Mouse (Mus musculus): ENCODE measurements around the gene Palld. TPM values are rescaled to one million over a fixed set of nuclear protein-coding genes. Genes with fewer than 3 reads are reported as not detected.
A peak's percentile ranks its signal among the peaks of the same experiment; 100 is the strongest.

The Palld gene
- polyA plus RNA-seq, 1 experiment = 63.6 TPM

- peak overlapping the region; percentile 98; the same call in 1 of the 2 replicates for H3K4me3 ChIP-seq (ENCODE audit: low read depth, low read length)
- TF ChIP-seq CTCF (IDR thresholded peaks at IDR 0.05; ENCODE audit: low read depth, low read length) = no peak
- TF ChIP-seq POLR2A (IDR thresholded peaks at IDR 0.05; ENCODE audit: insufficient read depth, low read length) = no peak
- TF ChIP-seq EP300 (IDR thresholded peaks at IDR 0.05; ENCODE audit: insufficient read depth, low read depth, low read length) = no peak
- H3K9ac ChIP-seq (ENCODE audit: low read depth, poor library complexity, severe bottlenecking) = no peak overlapping the region
- no peaks in the 10 kb centered on the region for H3K4me1 ChIP-seq (ENCODE audit: control insufficient read depth, insufficient read depth, low read length)
- H3K27me3 ChIP-seq (ENCODE audit: control insufficient read depth, insufficient read depth, low read length, poor library complexity, severe bottlenecking) = no peaks in the 10 kb centered on the region
- no peaks in the 10 kb centered on the region for H3K36me3 ChIP-seq (ENCODE audit: control insufficient read depth, insufficient read depth, low read length, poor library complexity, severe bottlenecking)
- no peak overlapping the region for H3K27ac ChIP-seq (ENCODE audit: insufficient read depth, low read length)
- H3K9me3 ChIP-seq (replicated peaks; ENCODE audit: control insufficient read depth, insufficient read depth, low read length, poor library complexity, severe bottlenecking) = no peaks in the 10 kb centered on the region
Observed at GRCm38 (mm10) chr8:61486923-61487529, 415.5 kb downstream of the Palld start.

- H3K27me3 ChIP-seq (ENCODE audit: control insufficient read depth, insufficient read depth, low read length, poor library complexity, severe bottlenecking) = no peaks in the 10 kb centered on the region
- no peak overlapping the region for H3K27ac ChIP-seq (ENCODE audit: insufficient read depth, low read length)
- H3K4me1 ChIP-seq (ENCODE audit: control insufficient read depth, insufficient read depth, low read length) = no peaks in the 10 kb centered on the region
- no peak overlapping the region for H3K4me3 ChIP-seq (ENCODE audit: low read depth, low read length)
- H3K9me3 ChIP-seq (replicated peaks; ENCODE audit: control insufficient read depth, insufficient read depth, low read length, poor library complexity, severe bottlenecking) = no peaks in the 10 kb centered on the region
- TF ChIP-seq EP300 (IDR thresholded peaks at IDR 0.05; ENCODE audit: insufficient read depth, low read depth, low read length) (no peak), CTCF (IDR thresholded peaks at IDR 0.05; ENCODE audit: low read depth, low read length) (no peak), POLR2A (IDR thresholded peaks at IDR 0.05; ENCODE audit: insufficient read depth, low read length) (no peak)
- H3K36me3 ChIP-seq (ENCODE audit: control insufficient read depth, insufficient read depth, low read length, poor library complexity, severe bottlenecking) = no peaks in the 10 kb centered on the region
- no peak overlapping the region for H3K9ac ChIP-seq (ENCODE audit: low read depth, poor library complexity, severe bottlenecking)
Observed at GRCm38 (mm10) chr8:61480260-61480967, 422.1 kb downstream of the Palld start.

- H3K4me3 ChIP-seq (ENCODE audit: low read depth, low read length) = no peak overlapping the region
- H3K4me1 ChIP-seq (ENCODE audit: control insufficient read depth, insufficient read depth, low read length) = no peaks in the 10 kb centered on the region
- 0 out of 2 replicates have a peak, but pooled peaks have one; percentile 14 for TF ChIP-seq EP300 (IDR thresholded peaks at IDR 0.05; ENCODE audit: insufficient read depth, low read depth, low read length)
- peak; percentile 80 for TF ChIP-seq CTCF (IDR thresholded peaks at IDR 0.05; ENCODE audit: low read depth, low read length)
- TF ChIP-seq POLR2A (IDR thresholded peaks at IDR 0.05; ENCODE audit: insufficient read depth, low read length) = no peak
- no peaks in the 10 kb centered on the region for H3K36me3 ChIP-seq (ENCODE audit: control insufficient read depth, insufficient read depth, low read length, poor library complexity, severe bottlenecking)
- H3K9ac ChIP-seq (ENCODE audit: low read depth, poor library complexity, severe bottlenecking) = no peak overlapping the region
- no peaks in the 10 kb centered on the region for H3K9me3 ChIP-seq (replicated peaks; ENCODE audit: control insufficient read depth, insufficient read depth, low read length, poor library complexity, severe bottlenecking)
- no peaks in the 10 kb centered on the region for H3K27me3 ChIP-seq (ENCODE audit: control insufficient read depth, insufficient read depth, low read length, poor library complexity, severe bottlenecking)
- no peak overlapping the region for H3K27ac ChIP-seq (ENCODE audit: insufficient read depth, low read length)
Observed at GRCm38 (mm10) chr8:61479506-61480214, 422.8 kb downstream of the Palld start.

- Histone ChIP-seq H3K27me3 (ENCODE audit: control insufficient read depth, insufficient read depth, low read length, poor library complexity, severe bottlenecking) (no peaks in the 10 kb centered on the region), H3K9me3 (replicated peaks; ENCODE audit: control insufficient read depth, insufficient read depth, low read length, poor library complexity, severe bottlenecking) (no peaks in the 10 kb centered on the region), H3K27ac (ENCODE audit: insufficient read depth, low read length) (no peak overlapping the region), H3K9ac (ENCODE audit: low read depth, poor library complexity, severe bottlenecking) (no peak overlapping the region), H3K4me3 (ENCODE audit: low read depth, low read length) (no peak overlapping the region), H3K4me1 (ENCODE audit: control insufficient read depth, insufficient read depth, low read length) (no peaks in the 10 kb centered on the region), H3K36me3 (ENCODE audit: control insufficient read depth, insufficient read depth, low read length, poor library complexity, severe bottlenecking) (no peaks in the 10 kb centered on the region)
- TF ChIP-seq CTCF (IDR thresholded peaks at IDR 0.05; ENCODE audit: low read depth, low read length) = no peak
Observed at GRCm38 (mm10) chr8:61478793-61479192, 423.7 kb downstream of the Palld start.

- Histone ChIP-seq H3K27me3 (ENCODE audit: control insufficient read depth, insufficient read depth, low read length, poor library complexity, severe bottlenecking) (no peaks in the 10 kb centered on the region), H3K27ac (ENCODE audit: insufficient read depth, low read length) (no peak overlapping the region), H3K9ac (ENCODE audit: low read depth, poor library complexity, severe bottlenecking) (no peak overlapping the region), H3K36me3 (ENCODE audit: control insufficient read depth, insufficient read depth, low read length, poor library complexity, severe bottlenecking) (no peaks in the 10 kb centered on the region), H3K9me3 (replicated peaks; ENCODE audit: control insufficient read depth, insufficient read depth, low read length, poor library complexity, severe bottlenecking) (no peaks in the 10 kb centered on the region), H3K4me3 (ENCODE audit: low read depth, low read length) (no peak overlapping the region), H3K4me1 (ENCODE audit: control insufficient read depth, insufficient read depth, low read length) (no peaks in the 10 kb centered on the region)
- TF ChIP-seq CTCF (IDR thresholded peaks at IDR 0.05; ENCODE audit: low read depth, low read length) (no peak), EP300 (IDR thresholded peaks at IDR 0.05; ENCODE audit: insufficient read depth, low read depth, low read length) (no peak), POLR2A (IDR thresholded peaks at IDR 0.05; ENCODE audit: insufficient read depth, low read length) (no peak)
Observed at GRCm38 (mm10) chr8:61478150-61478549, 424.3 kb downstream of the Palld start.

- no peak overlapping the region for H3K27ac ChIP-seq (ENCODE audit: insufficient read depth, low read length)
- H3K4me3 ChIP-seq (ENCODE audit: low read depth, low read length) = no peak overlapping the region
Observed at GRCm38 (mm10) chr8:61476160-61476559, 426.3 kb downstream of the Palld start.

More at GRCm38 (mm10) chr8:61476160-61476559, 426.3 kb downstream of the Palld start:
- Histone ChIP-seq H3K36me3 (ENCODE audit: control insufficient read depth, insufficient read depth, low read length, poor library complexity, severe bottlenecking) (no peaks in the 10 kb centered on the region), H3K9me3 (replicated peaks; ENCODE audit: control insufficient read depth, insufficient read depth, low read length, poor library complexity, severe bottlenecking) (no peaks in the 10 kb centered on the region), H3K9ac (ENCODE audit: low read depth, poor library complexity, severe bottlenecking) (no peak overlapping the region), H3K4me1 (ENCODE audit: control insufficient read depth, insufficient read depth, low read length) (no peaks in the 10 kb centered on the region), H3K27me3 (ENCODE audit: control insufficient read depth, insufficient read depth, low read length, poor library complexity, severe bottlenecking) (no peaks in the 10 kb centered on the region)
- TF ChIP-seq EP300 (IDR thresholded peaks at IDR 0.05; ENCODE audit: insufficient read depth, low read depth, low read length) (no peak), POLR2A (IDR thresholded peaks at IDR 0.05; ENCODE audit: insufficient read depth, low read length) (no peak)

Measured in ES-Bruce4 (cell line).